Mouse (Mus musculus): Measurements from ENCODE around the gene Uchl3.
A peak's percentile ranks its signal among the peaks of the same experiment; 100 is the strongest.

Uchl3 gene

GRCm38 (mm10) chr14:101653581-101654525 lies at the start of gene Uchl3:
Gene Uchl3, plus strand, starts transcription at chr14:101653967.
- peak; percentile 93 to 96 for DNase-seq

DNA sequence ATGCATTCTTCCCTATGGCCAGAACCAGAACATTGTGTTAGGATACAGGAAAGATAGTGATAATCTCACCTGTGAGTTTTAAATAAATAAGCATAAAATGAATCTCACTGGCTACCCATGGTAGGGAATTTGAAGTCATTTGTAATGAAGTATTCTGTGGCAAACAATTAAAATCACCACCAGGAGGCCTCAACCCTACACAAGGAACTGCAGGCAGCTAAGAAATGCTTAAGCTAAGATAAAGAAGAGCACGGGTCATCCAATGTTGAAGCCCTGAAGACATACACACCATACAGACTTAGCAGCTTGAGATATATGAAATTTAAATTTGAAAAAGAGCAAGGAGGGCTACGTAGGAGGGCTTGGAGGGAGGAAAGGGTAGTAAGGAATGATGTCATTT lies 47.9 kb upstream of the Uchl3 start:
- DNase-seq = no peak

GRCm38 (mm10) chr14:101607631-101608518 lies 45.9 kb upstream of the Uchl3 start:
- DNase-seq = peak; percentile 8 to 19

GRCm38 (mm10) chr14:101608519-101609368 lies 45.0 kb upstream of the Uchl3 start, which contains the start of gene Tbc1d4:
Gene Tbc1d4, minus strand, starts transcription at chr14:101609191.
- peak; percentile 88 to 91 for DNase-seq

DNA sequence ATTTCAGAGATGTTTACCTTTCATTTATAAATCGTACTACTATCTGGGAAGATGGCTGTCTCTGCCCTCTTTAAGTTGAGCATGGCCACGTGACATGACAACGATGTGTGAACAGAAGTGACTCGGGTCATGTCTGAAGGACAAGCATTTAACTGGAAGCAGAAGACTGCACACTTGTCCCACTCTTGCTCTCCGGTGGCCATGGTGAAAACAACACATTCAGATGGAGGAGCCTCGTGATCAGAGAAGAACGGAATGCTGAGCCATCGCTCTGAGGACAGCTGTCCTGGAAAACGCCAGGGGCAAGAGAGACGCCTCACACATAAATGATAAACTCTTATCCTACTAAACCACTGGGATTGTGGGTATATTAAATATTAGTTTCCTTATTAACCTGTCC lies 43.1 kb upstream of the Uchl3 start:
- DNase-seq = no peak

DNA sequence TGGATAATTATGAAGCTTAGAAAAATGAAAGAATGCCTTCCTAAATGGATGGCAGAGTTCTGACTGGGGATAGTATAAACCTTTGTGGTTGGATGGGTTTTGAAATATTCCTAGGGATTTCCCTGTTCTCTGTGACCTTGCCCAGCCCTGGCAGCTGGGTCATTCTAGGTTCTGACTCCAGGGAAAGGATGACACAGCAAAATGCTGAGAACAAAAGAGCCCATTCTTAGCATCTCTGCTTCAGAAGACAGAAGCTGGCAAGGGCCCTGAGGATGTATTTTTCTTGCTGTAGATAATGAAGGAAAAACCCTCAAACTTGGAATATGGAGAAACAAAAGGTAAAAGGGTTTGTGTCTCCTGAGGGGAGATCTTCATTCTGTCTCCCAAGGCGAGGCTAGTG lies 40.6 kb upstream of the Uchl3 start:
- DNase-seq = no peak

GRCm38 (mm10) chr14:101616178-101616577 lies 37.6 kb upstream of the Uchl3 start:
- DNase-seq = no peak

DNA sequence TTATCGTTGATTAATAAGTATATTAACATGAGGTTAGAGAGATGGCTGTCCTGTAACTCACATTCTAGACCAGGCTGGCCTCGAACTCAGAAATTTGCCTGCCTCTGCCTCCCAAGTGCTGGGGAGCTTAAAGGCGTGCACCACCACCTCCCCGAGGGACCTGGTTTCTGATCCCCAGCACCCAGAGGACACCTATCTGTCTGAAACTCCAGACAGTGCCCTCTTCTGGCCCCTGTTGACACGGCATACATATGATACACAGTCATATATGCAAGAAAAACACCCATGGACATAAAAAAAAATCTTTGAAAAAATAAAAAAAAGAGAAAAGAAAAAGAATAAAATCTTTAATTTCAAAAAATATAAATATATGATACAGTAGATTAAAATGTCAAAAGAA lies 36.1 kb upstream of the Uchl3 start:
- no peak for DNase-seq

DNA sequence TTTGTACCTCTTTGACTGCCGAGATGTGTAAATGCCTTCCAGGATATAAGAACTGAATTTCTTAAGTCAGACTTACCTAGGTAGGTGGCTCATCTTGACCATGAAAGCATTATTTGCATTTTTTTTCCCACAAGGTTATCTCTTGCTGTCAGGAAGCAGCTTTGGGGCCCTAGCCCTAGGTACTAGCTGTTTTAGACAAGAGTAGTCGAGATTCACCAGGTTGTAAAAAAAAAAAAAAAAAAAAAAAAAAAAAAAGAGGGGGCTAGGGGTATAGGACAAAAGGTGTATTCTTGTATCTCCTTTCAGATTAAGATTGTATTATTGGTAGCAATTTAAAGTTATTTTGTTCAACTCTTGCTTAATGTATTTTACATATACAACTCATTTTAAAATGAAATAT lies 23.2 kb upstream of the Uchl3 start:
- DNase-seq = no peak

GRCm38 (mm10) chr14:101635765-101636164 lies 18.0 kb upstream of the Uchl3 start:
- DNase-seq = no peak

GRCm38 (mm10) chr14:101637381-101637780 lies 16.4 kb upstream of the Uchl3 start:
- DNase-seq = no peak

- peak; percentile 93 to 95 for DNase-seq
Observed at GRCm38 (mm10) chr14:101640153-101640843, 13.5 kb upstream of the Uchl3 start, which contains the start of gene Commd6. Gene Commd6, minus strand, starts transcription at chr14:101640686.

DNA sequence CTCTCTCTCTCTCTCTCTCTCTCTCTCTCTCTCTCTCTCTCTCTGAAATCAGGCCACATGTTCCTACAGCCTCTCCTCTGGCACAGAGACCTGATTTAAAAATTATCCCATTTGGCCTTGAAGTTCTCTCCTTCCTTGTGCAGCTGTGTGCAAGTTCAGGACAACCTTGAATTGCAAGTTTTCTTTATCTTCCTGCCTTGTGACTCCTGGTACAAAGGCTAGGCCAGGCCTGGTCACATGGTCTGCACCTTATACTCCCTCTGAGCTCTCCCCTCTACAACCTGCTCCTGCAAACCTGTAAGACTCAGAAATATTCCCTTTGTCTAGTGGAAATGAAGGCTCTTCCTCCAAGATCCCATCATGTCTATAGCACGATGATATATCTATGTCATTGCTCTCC lies 8.8 kb upstream of the Uchl3 start:
- no peak for DNase-seq

GRCm38 (mm10) chr14:101650551-101650950 lies 3.2 kb upstream of the Uchl3 start:
- DNase-seq = no peak

GRCm38 (mm10) chr14:101652571-101652970 lies 1.2 kb upstream of the Uchl3 start:
- DNase-seq = no peak

DNA sequence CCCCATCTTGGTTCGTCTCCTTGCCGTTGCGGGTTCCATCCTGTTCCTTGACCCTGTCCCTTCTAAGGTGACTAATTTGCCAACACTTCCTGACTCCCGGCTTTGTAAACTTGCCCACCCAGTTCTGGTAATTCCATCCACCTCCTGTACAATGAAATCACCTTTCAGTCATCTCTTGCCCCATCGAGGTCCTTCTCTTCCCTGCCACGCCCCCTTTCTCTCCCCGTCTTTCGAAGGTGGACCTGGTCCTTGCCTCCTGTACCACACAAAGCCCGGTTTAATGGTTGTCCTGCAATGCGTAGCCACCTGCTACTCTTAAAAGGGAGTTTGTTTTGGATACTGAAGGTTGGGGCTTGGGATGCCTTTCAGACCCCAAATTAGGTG lies 751 bp downstream of the Uchl3 start:
- DNase-seq = peak; percentile 10 to 27

DNA sequence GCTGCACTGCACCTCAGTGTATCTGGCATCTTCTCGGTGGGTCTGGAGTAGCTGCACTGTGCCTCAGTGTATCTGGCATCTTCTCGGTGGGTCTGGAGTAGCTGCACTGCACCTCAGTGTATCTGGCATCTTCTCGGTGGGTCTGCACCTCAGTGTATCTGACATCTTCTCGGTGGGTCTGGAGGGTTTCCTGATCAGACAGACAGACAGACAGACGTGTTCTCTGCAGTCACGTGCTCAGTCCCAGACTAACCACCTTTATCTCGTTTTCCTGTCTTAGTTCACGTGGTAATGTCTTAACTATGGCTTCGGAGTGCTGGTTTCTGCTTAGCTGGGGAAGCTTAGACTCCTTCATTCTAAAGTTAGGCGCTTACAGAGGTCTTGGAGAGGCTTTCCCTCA lies 2.5 kb downstream of the Uchl3 start:
- no peak for DNase-seq

DNA sequence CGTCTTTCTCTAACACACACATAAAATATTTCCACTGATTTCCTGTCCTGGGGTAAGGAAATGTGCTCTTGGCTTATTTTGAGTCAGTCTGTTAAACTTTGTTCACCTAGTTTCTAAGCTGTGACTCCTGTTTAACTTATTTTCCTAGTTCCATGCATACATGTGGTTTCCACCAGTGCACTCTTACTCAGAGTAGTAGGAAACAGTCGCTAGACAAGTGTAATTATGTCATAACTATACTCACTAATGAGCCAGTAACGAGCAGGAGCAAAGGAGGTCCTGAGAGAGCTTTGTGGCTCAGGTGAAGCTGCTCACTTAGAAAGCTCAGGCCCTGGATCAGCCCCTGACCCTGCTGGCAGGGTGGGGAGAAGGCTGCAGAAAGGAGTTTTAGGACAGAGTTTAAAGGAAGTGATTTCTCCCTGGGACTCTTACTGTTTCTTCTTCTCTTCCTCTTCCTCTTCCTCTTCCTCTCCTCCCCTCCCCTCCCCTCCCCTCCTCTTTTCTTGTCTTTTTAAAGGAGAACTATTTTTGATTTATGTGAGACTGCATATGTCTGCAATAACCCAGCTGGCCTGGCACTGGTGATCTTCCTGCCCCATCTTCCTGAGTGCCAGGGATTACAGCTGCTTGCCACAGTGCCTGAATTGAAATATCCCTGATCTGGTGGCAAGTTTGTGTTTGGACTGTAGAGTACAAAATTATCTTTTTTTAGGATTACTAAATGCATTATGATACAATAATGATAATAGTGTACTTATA lies 8.1 kb downstream of the Uchl3 start:
- no peak for DNase-seq

- DNase-seq = no peak
Observed at GRCm38 (mm10) chr14:101664274-101664673, 10.5 kb downstream of the Uchl3 start.

- DNase-seq = no peak
Observed at GRCm38 (mm10) chr14:101666056-101666455, 12.3 kb downstream of the Uchl3 start.

DNA sequence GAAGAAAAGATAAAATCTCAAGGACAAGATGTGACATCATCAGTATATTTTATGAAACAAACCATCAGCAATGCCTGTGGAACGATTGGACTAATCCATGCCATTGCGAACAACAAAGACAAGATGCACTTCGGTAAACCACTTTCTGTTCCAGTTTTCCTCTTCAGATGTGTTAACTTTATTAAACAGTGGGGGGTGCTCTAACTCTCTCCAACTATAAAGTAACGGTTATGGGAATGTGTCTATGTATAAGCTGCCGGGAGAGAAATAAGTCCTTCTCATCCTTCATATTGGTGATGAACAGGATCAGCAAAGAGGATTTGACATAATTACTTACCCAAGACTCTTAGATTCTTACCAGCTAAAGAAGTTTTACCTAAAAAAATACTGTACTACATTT lies 12.8 kb downstream of the Uchl3 start:
- no peak for DNase-seq

All from lung, adult 18-20 months (tissue).